Mouse (Mus musculus) megakaryocyte-erythroid progenitor cell, adult 5-6 weeks (primary cell): ENCODE measurements around the gene Napsa. TPM values are rescaled to one million over a fixed set of nuclear protein-coding genes. Genes with fewer than 3 reads are reported as not detected.

ENCODE experiments used
- ATAC-seq: replicated peaks from 2 replicates; pipeline ENCODE4 v1.8.0; 2016; ENCODE audit warnings: mild to moderate bottlenecking, inconsistent platforms; ENCODE audit not compliant: severe bottlenecking, poor library complexity, low FRiP score, low TSS enrichment
- total RNA-seq, 2 experiments: library from RNA; stranded (forward) in 1 of 2; stranded (reverse) in 1 of 2; fragments of 200-1000, 215-1000 nt in 1 of 2; fragments of >200 nt in 1 of 2; fragmentation: Nextera tagmentation in 1 of 2; gene quantifications; 2 replicates each; pipeline ENCODE4 v1.2.3; 2014 to 2017

Gene Napsa
- total RNA-seq, 2 experiments from 2014 or later, result 2.0 to 5.3 TPM

- ATAC-seq, result no peak
Observed at GRCm38 (mm10) chr7:44563284-44563683, 8.9 kb upstream of the Napsa start.

GRCm38 (mm10) chr7:44564486-44564885 is 7.7 kb upstream of the Napsa start:
- ATAC-seq, result no peak

GRCm38 (mm10) chr7:44565414-44565813 is 6.8 kb upstream of the Napsa start:
- ATAC-seq, result no peak

- ATAC-seq, result no peak
Observed at GRCm38 (mm10) chr7:44568803-44569202, 3.4 kb upstream of the Napsa start.

GRCm38 (mm10) chr7:44570989-44571388 is 1.2 kb upstream of the Napsa start:
- ATAC-seq, result no peak

- no peak for ATAC-seq
Observed at GRCm38 (mm10) chr7:44571811-44572210, 369 bp upstream of the Napsa start.

- no peak for ATAC-seq
Observed at GRCm38 (mm10) chr7:44572956-44573484, 840 bp downstream of the Napsa start.

GRCm38 (mm10) chr7:44576333-44576844 is 4.2 kb downstream of the Napsa start:
- 0 out of 2 replicates have a peak, but pooled peaks have one; percentile 44 for ATAC-seq

- ATAC-seq, result no peak
Observed at GRCm38 (mm10) chr7:44581637-44582036, 9.5 kb downstream of the Napsa start.

GRCm38 (mm10) chr7:44582709-44583108 is 10.5 kb downstream of the Napsa start:
- ATAC-seq, result no peak

- no peak for ATAC-seq
Observed at GRCm38 (mm10) chr7:44583146-44583545, 11.0 kb downstream of the Napsa start.

GRCm38 (mm10) chr7:44584265-44584804 is 12.2 kb downstream of the Napsa start:
- no peak for ATAC-seq

- ATAC-seq, result no peak
Observed at GRCm38 (mm10) chr7:44584921-44585320, 12.7 kb downstream of the Napsa start.

- ATAC-seq, result no peak
Observed at GRCm38 (mm10) chr7:44585606-44586005, 13.4 kb downstream of the Napsa start.

- ATAC-seq, result no peak
Observed at GRCm38 (mm10) chr7:44586518-44586917, 14.3 kb downstream of the Napsa start.

- ATAC-seq, result no peak
Observed at GRCm38 (mm10) chr7:44586930-44587329, 14.8 kb downstream of the Napsa start.

- ATAC-seq, result no peak
Observed at GRCm38 (mm10) chr7:44587676-44588075, 15.5 kb downstream of the Napsa start.

GRCm38 (mm10) chr7:44588338-44588737 is 16.2 kb downstream of the Napsa start:
- ATAC-seq, result no peak

- ATAC-seq, result 0 out of 2 replicates have a peak, but pooled peaks have one; percentile 36
Observed at GRCm38 (mm10) chr7:44589149-44589548, 17.0 kb downstream of the Napsa start.

GRCm38 (mm10) chr7:44589946-44590345 is 17.8 kb downstream of the Napsa start:
- no peak for ATAC-seq
